Mouse (Mus musculus): Measurements from ENCODE around the gene Gas7.

GRCm38 (mm10) chr11:67500115-67500514 is 44.9 kb downstream of the Gas7 start:
- TF ChIP-seq POLR2A (IDR thresholded peaks at IDR 0.05; ENCODE audit: borderline replicate concordance, low read depth, low read length) (no peak), CTCF (IDR thresholded peaks at IDR 0.05; ENCODE audit: low read depth, low read length) (no peak)
